Mouse (Mus musculus): Measurements from ENCODE around the gene Wdr34.

GRCm38 (mm10) chr2:30044550-30044949 lies 4.1 kb downstream of the Wdr34 start:
- TF ChIP-seq CTCF (IDR thresholded peaks at IDR 0.05) (no peak; the same call in 1 of the 2 replicates), EP300 (IDR thresholded peaks at IDR 0.05) (no peak)
